9 mouse cellular contexts compared by ENCODE assay signal in the genomic region with DNA sequence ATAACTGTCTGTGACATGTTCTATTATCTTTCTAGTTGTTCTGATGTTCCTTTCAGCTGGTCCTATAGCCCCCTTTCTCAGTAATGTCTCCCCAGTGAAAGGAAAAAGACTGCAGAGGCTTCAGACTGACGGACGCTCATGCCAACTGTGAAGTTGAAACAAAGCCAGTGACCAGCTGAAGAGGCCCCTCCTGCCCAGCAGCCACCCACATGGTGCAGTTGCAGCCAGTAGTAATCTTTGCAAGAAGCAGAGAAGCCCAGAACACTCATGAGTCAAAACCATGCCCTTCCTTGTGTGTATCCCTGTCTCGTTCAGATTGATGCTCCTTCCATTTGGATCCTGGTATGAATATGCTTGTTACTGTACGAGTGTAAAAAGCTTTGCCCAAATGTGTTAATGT.
DNase-seq lines count a peak whose midpoint lies in the region; ATAC-seq and TF ChIP-seq lines count a peak whose summit lies in the region.
"Had no signal": no experiment of that assay in that cellular context is flagged by ENCODE, and none has a peak within 500 bp of the region (broad histone marks: within the 10 kb centered on the region; RNA-seq: fewer than 3 reads in every experiment).

No protein-coding gene starts in this region.

- H3K4me3 ChIP-seq in neural tube, embryonic 13.5 days: no peak overlapping the region
- H3K4me3 ChIP-seq in forebrain, embryonic 14.5 days (ENCODE audit: low read depth, low read length): no peak overlapping the region
- no peak overlapping the region for H3K4me3 ChIP-seq in myocyte

- H3K27me3 ChIP-seq in neural tube, embryonic 13.5 days: no peaks in the 10 kb centered on the region
- no peaks in the 10 kb centered on the region for H3K27me3 ChIP-seq in forebrain, embryonic 14.5 days (replicated peaks; ENCODE audit: control insufficient read depth, insufficient read depth, low read length)
- no peaks in the 10 kb centered on the region for H3K27me3 ChIP-seq in myocyte (ENCODE audit: control insufficient read depth, insufficient read depth, insufficient read length)

- H3K36me3 ChIP-seq in neural tube, embryonic 13.5 days: peaks cover 70% of the 10 kb centered on the region
- H3K36me3 ChIP-seq in forebrain, embryonic 14.5 days (ENCODE audit: control insufficient read depth, insufficient read depth, low read length): peaks cover 78% of the 10 kb centered on the region
- H3K36me3 ChIP-seq in myocyte (ENCODE audit: control insufficient read depth, insufficient read depth): peaks cover 45% of the 10 kb centered on the region

- no peak for ATAC-seq in neural tube, embryonic 13.5 days (ENCODE audit: low read depth)
- ATAC-seq in forebrain, embryonic 14.5 days: peak; percentile 13; the same call in 1 of the 2 replicates
- no peak for ATAC-seq in megakaryocyte progenitor cell, adult 5-6 weeks (replicated peaks; ENCODE audit: poor library complexity)

- H3K4me1 ChIP-seq in neural tube, embryonic 13.5 days (replicated peaks): peaks cover 76% of the 10 kb centered on the region
- peaks cover 48% of the 10 kb centered on the region for H3K4me1 ChIP-seq in forebrain, embryonic 14.5 days (ENCODE audit: control insufficient read depth, insufficient read depth, low read length)

- H3K9ac ChIP-seq in neural tube, embryonic 13.5 days: peak overlapping the region; percentile 66
- peak overlapping the region; percentile 51 for H3K9ac ChIP-seq in forebrain, embryonic 14.5 days (ENCODE audit: low read length)

- H3K9me3 ChIP-seq in neural tube, embryonic 13.5 days: no peaks in the 10 kb centered on the region
- H3K9me3 ChIP-seq in forebrain, embryonic 14.5 days (replicated peaks; ENCODE audit: control insufficient read depth, low read length): no peaks in the 10 kb centered on the region

- peak; percentile 47 for DNase-seq in heart, postnatal 4 days
- no peak for DNase-seq in heart, postnatal 36 days
- no peak for DNase-seq in neural tube, embryonic 10.5 days (ENCODE audit: extremely low spot score, low spot score)
- peak; percentile 69 for DNase-seq in forebrain, embryonic 14.5 days (ENCODE audit: low spot score)
- no peak for DNase-seq in kidney, adult 9 months
- DNase-seq: cerebellum, adult 9-10 months had no signal

- intact Hi-C loops in heart, postnatal 36 days (cut with DNase I): no loop called here

- H3K79me2 ChIP-seq in myocyte (ENCODE audit: control insufficient read depth, insufficient read depth): peaks cover 75% of the 10 kb centered on the region

- peak overlapping the region; percentile 79 for H3K27ac ChIP-seq in neural tube, embryonic 13.5 days (replicated peaks)
- H3K27ac ChIP-seq in forebrain, embryonic 14.5 days (ENCODE audit: low read depth, low read length): peak overlapping the region; percentile 83

- H3K4me2 ChIP-seq in neural tube, embryonic 13.5 days: peak overlapping the region; percentile 83
- H3K4me2 ChIP-seq in forebrain, embryonic 14.5 days (ENCODE audit: low read length): peak overlapping the region; percentile 76
- H3K4me2 ChIP-seq in myocyte (ENCODE audit: low read depth): peak overlapping the region; percentile 98

- H3ac ChIP-seq in myocyte (ENCODE audit: control insufficient read depth, insufficient read length): no peak overlapping the region

- no peak for TF ChIP-seq POLR2A in myocyte (IDR thresholded peaks at IDR 0.05; ENCODE audit: insufficient read length, low read depth)

- WGBS in neural tube, embryonic 13.5 days: 55% methylated on average over 4 of the region's 4 CpGs
- 44% methylated on average over 4 of the region's 4 CpGs for WGBS in forebrain, embryonic 14.5 days

TF ChIP-seq in myocyte, 11 proteins besides CTCF, POLR2A, EP300 and RAD21:
- TF ChIP-seq MYOD1 (IDR thresholded peaks at IDR 0.05; ENCODE audit: control insufficient read depth in 1 of 3, insufficient read length in 2 of 3, low read depth in 2 of 3) (peak in 2 of 3 experiments; percentile 40 to 54), MYOG (IDR thresholded peaks at IDR 0.05; ENCODE audit: control insufficient read depth in 1 of 3, insufficient read depth in 1 of 3, insufficient read length in 2 of 3, low read depth in 2 of 3) (peak in 2 of 3 experiments; percentile 36 to 67), MAX (IDR thresholded peaks at IDR 0.05; ENCODE audit: low read depth) (no peak), REST (IDR thresholded peaks at IDR 0.05; ENCODE audit: insufficient read depth, insufficient read length) (no peak), SRF (IDR thresholded peaks at IDR 0.05; ENCODE audit: control insufficient read depth, insufficient read length, low read depth) (no peak), POLR2AphosphoS2 (IDR thresholded peaks at IDR 0.05; ENCODE audit: insufficient read length, low read depth) (peak; percentile 26), CEBPB (IDR thresholded peaks at IDR 0.05; ENCODE audit: insufficient read depth, poor library complexity, severe bottlenecking) (no peak), E2F4 (IDR thresholded peaks at IDR 0.05; ENCODE audit: insufficient read depth) (no peak), TCF3 (IDR thresholded peaks at IDR 0.05; ENCODE audit: insufficient read length, low read depth) (no peak), USF1 (IDR thresholded peaks at IDR 0.05; ENCODE audit: low read depth) (peak; percentile 61), TCF12 (IDR thresholded peaks at IDR 0.05; ENCODE audit: insufficient read depth, poor library complexity, severe bottlenecking) (no peak)

Comparison
In these comparisons a context has a peak if more than half of its experiments do, and no peak if none do; other contexts are left out.
1. DNase-seq: peak in heart, postnatal 4 days (single experiment) and forebrain, embryonic 14.5 days (single experiment); none in heart, postnatal 36 days (0 of 2), neural tube, embryonic 10.5 days (single experiment) and kidney, adult 9 months (single experiment).
2. Peak in every context shown above with its lines, with median percentiles within 50 percentile points of each other: H3K4me2 ChIP-seq.